Mouse (Mus musculus) monocyte, adult 59 days (primary cell): Measurements from ENCODE around the gene Gm10665. TPM values are rescaled to one million over a fixed set of nuclear protein-coding genes. Genes with fewer than 3 reads are reported as not detected.

Experiments used
- total RNA-seq, 2 experiments: library from RNA; stranded (reverse); gene quantifications; one replicate each; pipeline ENCODE4 v1.2.4; 2023

The Gm10665 gene
- not detected for total RNA-seq

GRCm38 (mm10) chr7:22463975-22464374 lies at the start of gene Gm10665:
Gene Gm10665, minus strand, starts transcription at chr7:22464075.

GRCm38 (mm10) chr7:22499578-22499977 lies 35.7 kb upstream of the Gm10665 start, which contains the start of gene Vmn1r151:
Gene Vmn1r151, minus strand, starts transcription at chr7:22499678.

GRCm38 (mm10) chr7:22438129-22438528 lies 25.7 kb downstream of the Gm10665 start, which contains the start of gene Vmn1r149:
Gene Vmn1r149, minus strand, starts transcription at chr7:22438229.

GRCm38 (mm10) chr7:22413283-22413682 lies 50.6 kb downstream of the Gm10665 start, which contains the start of gene Vmn1r148:
Gene Vmn1r148, plus strand, starts transcription at chr7:22413583.

Other genes starting within 250 kb of the Gm10665 start
- not detected for gene Gm8453, start 234.6 kb downstream of the Gm10665 start, total RNA-seq
- gene Gm4187, start 134.4 kb downstream of the Gm10665 start, total RNA-seq = not detected
- gene Gm8660, start 93.0 kb downstream of the Gm10665 start, total RNA-seq = not detected
- gene Vmn1r148, start 50.5 kb downstream of the Gm10665 start, total RNA-seq = not detected
- not detected for gene Vmn1r149, start 25.8 kb downstream of the Gm10665 start, total RNA-seq
- gene Vmn1r151, start 35.6 kb upstream of the Gm10665 start, total RNA-seq = not detected
- gene Vmn1r152, start 58.9 kb upstream of the Gm10665 start, total RNA-seq = not detected
- gene Gm8677, start 70.8 kb upstream of the Gm10665 start, total RNA-seq = not detected
- not detected for gene Gm4201, start 101.3 kb upstream of the Gm10665 start, total RNA-seq
- gene Gm4565, start 124.1 kb upstream of the Gm10665 start, total RNA-seq = not detected
- not detected for gene Vmn1r155, start 193.9 kb upstream of the Gm10665 start, total RNA-seq
- not detected for gene Gm8693, start 228.2 kb upstream of the Gm10665 start, total RNA-seq